Mouse (Mus musculus) myocyte (in vitro differentiated cells): ENCODE results near the gene Pigg. TPM values are rescaled to one million over a fixed set of nuclear protein-coding genes. Genes with fewer than 3 reads are reported as not detected.
A peak's percentile ranks its signal among the peaks of the same experiment; 100 is the strongest.
"Not testable (repeated sequence)": the region's sequence is repeated elsewhere in the genome, so short reads cannot be mapped to it uniquely, and the experiment has no call there.

Experiments
- H3K27me3 ChIP-seq: one replicate; pipeline ENCODE4 v1.6.1; 2011; ENCODE audit not compliant: control insufficient read depth, insufficient read depth, insufficient read length
- H3K36me3 ChIP-seq: one replicate; pipeline ENCODE4 v1.6.1; 2011; ENCODE audit not compliant: control insufficient read depth, insufficient read depth
- H3K4me2 ChIP-seq: one replicate; pipeline ENCODE4 v1.6.1; 2011; ENCODE audit warnings: low read depth, control low read depth
- H3K4me3 ChIP-seq: one replicate; pipeline ENCODE4 v1.5.1; 2011; ENCODE audit warnings: mild to moderate bottlenecking, control low read depth, moderate library complexity
- H3K79me2 ChIP-seq: one replicate; pipeline ENCODE4 v1.6.1; 2011; ENCODE audit not compliant: control insufficient read depth, insufficient read depth
- H3ac ChIP-seq: one replicate; pipeline ENCODE4 v1.6.1; 2011; ENCODE audit not compliant: control insufficient read depth, insufficient read length
- CEBPB ChIP-seq: IDR thresholded peaks from 2 replicates; pipeline ENCODE4 v1.6.1; 2011; ENCODE audit warnings: mild to moderate bottlenecking, moderate library complexity; ENCODE audit not compliant: poor library complexity, insufficient read depth, severe bottlenecking
- E2F4 ChIP-seq: IDR thresholded peaks from one replicate; pipeline ENCODE4 v1.6.1; 2011; ENCODE audit warnings: mild to moderate bottlenecking, control low read depth, moderate library complexity; ENCODE audit not compliant: insufficient read depth
- MAX ChIP-seq: IDR thresholded peaks from one replicate; pipeline ENCODE4 v1.6.1; 2011; ENCODE audit warnings: low read depth, mild to moderate bottlenecking, control low read depth
- MYOD1 ChIP-seq, 3 experiments: IDR thresholded peaks; one replicate each; pipeline ENCODE4 v1.6.1; 2011; ENCODE audit warnings: control low read depth in 2 of 3, low read depth in 2 of 3, mild to moderate bottlenecking in 2 of 3, moderate library complexity in 1 of 3; ENCODE audit not compliant: insufficient read length in 2 of 3, control insufficient read depth in 1 of 3
- MYOG ChIP-seq, 3 experiments: IDR thresholded peaks; one replicate each; pipeline ENCODE4 v1.6.1; 2011; ENCODE audit warnings: control low read depth in 2 of 3, low read depth in 2 of 3, mild to moderate bottlenecking in 2 of 3; ENCODE audit not compliant: insufficient read length in 2 of 3, control insufficient read depth in 1 of 3, insufficient read depth in 1 of 3
- POLR2A ChIP-seq: IDR thresholded peaks from one replicate; pipeline ENCODE4 v1.6.1; 2011; ENCODE audit warnings: low read depth, mild to moderate bottlenecking, control low read depth, moderate library complexity; ENCODE audit not compliant: insufficient read length
- POLR2AphosphoS2 ChIP-seq: IDR thresholded peaks from one replicate; pipeline ENCODE4 v1.6.1; 2011; ENCODE audit warnings: low read depth, control low read depth; ENCODE audit not compliant: insufficient read length
- REST ChIP-seq: IDR thresholded peaks from one replicate; pipeline ENCODE4 v1.6.1; 2011; ENCODE audit warnings: mild to moderate bottlenecking, control low read depth, moderate library complexity; ENCODE audit not compliant: insufficient read depth, insufficient read length
- SRF ChIP-seq: IDR thresholded peaks from one replicate; pipeline ENCODE4 v1.6.1; 2011; ENCODE audit warnings: low read depth; ENCODE audit not compliant: control insufficient read depth, insufficient read length
- TCF12 ChIP-seq: IDR thresholded peaks from one replicate; pipeline ENCODE4 v1.6.1; 2011; ENCODE audit warnings: mild to moderate bottlenecking, control low read depth; ENCODE audit not compliant: poor library complexity, insufficient read depth, severe bottlenecking
- TCF3 ChIP-seq: IDR thresholded peaks from one replicate; pipeline ENCODE4 v1.6.1; 2011; ENCODE audit warnings: low read depth, control low read depth; ENCODE audit not compliant: insufficient read length
- USF1 ChIP-seq: IDR thresholded peaks from one replicate; pipeline ENCODE4 v1.6.1; 2011; ENCODE audit warnings: low read depth, mild to moderate bottlenecking, control low read depth, moderate library complexity
- polyA plus RNA-seq: library from polyadenylated mRNA; unstranded; fragments of >200 nt; fragmentation: generic; extraction: Trizol; gene quantifications from one replicate; pipeline ENCODE4 v1.2.1, GENCODE M21; 2012; ENCODE audit warnings: missing spikeins

The Pigg gene
- polyA plus RNA-seq, 1 experiment = 1.8 TPM

DNA sequence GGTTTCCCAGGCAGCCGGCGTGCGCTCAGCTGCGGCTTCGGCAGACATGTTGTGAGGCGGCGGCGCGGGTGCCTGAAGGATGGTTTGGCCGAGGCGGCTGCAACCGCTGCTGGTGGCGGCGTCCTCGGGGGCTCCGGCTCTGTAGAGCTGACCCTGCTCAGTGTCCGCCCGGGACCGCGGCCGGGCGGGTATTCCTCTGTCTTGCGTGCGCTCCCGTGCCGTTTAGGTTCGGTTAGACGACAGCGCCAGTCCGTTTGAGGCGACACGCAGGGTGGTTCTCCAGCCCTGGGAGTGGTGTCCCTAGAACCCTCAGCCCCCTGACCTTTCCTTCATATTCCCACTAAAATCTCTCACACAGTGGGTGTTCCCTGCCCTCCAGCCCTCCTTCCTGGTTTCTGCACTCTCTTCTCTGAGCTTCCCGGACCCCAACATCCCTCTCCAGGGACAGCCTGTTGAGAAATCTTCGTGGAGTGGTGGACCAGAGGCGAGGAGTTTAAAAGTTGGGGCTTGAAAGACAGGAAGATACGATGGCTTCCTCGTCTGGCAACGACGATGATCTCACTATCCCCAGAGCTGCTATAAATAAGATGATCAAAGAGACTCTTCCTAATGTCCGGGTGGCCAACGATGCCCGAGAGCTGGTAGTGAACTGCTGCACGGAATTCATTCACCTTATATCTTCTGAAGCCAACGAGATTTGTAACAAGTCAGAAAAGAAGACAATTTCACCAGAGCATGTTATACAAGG lies 43.2 kb upstream of the Pigg start:
- Histone ChIP-seq H3K4me3 (peak overlapping the region; percentile 87), H3K4me2 (peak overlapping the region; percentile 100), H3ac (peak overlapping the region; percentile 84), H3K36me3 (no peaks in the 10 kb centered on the region), H3K27me3 (no peaks in the 10 kb centered on the region), H3K79me2 (peaks cover 50% of the 10 kb centered on the region)
- TF ChIP-seq TCF12 (no peak), E2F4 (no peak), TCF3 (no peak), POLR2AphosphoS2 (no peak), REST (no peak), USF1 (no peak), MYOG (IDR thresholded peaks at IDR 0.05; ENCODE audit: control insufficient read depth in 1 of 3, insufficient read depth in 1 of 3, insufficient read length in 2 of 3, low read depth in 2 of 3) (no peak), MAX (no peak)

DNA sequence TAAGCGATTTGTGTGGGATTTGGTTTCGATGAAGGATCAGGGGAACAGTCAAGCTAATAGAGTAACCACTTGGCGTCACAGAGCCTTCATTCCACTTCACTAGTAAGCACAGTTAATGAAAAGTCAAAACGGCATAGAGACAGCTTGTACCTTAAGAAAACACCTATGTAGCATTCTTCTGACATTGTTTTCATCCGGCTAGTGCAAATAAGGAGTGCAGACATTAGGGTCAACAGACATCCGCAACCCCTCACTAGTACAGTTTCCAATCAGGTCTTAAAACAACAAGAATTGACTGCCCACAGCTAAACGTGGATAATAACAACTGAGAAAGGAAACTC lies 42.6 kb upstream of the Pigg start:
- peak overlapping the region; percentile 87 for H3K4me3 ChIP-seq

DNA sequence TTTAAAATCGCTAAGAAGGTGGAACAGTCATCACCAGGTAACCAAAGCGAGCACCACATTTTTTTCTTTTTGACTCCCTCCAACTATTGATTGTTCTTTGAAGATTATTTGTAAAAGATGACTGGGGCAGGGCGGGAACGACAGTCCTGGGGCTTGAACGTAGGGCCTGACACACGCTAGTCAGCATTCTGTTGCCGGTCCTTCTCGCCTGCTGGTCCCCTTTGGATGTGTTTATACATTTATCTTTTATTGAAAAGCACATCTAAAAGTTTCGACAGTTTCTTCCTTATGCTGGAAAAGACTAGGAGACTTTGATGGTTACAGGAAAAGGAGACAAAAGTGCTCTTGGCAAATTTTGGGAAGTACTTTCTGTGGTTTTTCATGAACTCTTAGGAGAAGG lies 42.0 kb upstream of the Pigg start:
- TF ChIP-seq POLR2AphosphoS2 (no peak), MYOD1 (IDR thresholded peaks at IDR 0.05; ENCODE audit: control insufficient read depth in 1 of 3, insufficient read length in 2 of 3, low read depth in 2 of 3) (no peak), SRF (no peak), USF1 (no peak), CEBPB (no peak), TCF12 (no peak), MAX (no peak), MYOG (IDR thresholded peaks at IDR 0.05; ENCODE audit: control insufficient read depth in 1 of 3, insufficient read depth in 1 of 3, insufficient read length in 2 of 3, low read depth in 2 of 3) (no peak), POLR2A (no peak), REST (no peak), E2F4 (no peak), TCF3 (no peak)
- H3K79me2 ChIP-seq = peaks cover 56% of the 10 kb centered on the region
- peak overlapping the region; percentile 84 for H3ac ChIP-seq

More for the DNA sequence above, 42.6 kb upstream of the Pigg start:
- Histone ChIP-seq H3K4me2 (peak overlapping the region; percentile 100), H3K27me3 (no peaks in the 10 kb centered on the region), H3ac (peak overlapping the region; percentile 84), H3K36me3 (no peaks in the 10 kb centered on the region), H3K79me2 (peaks cover 55% of the 10 kb centered on the region)
- no peak for TF ChIP-seq MYOG (IDR thresholded peaks at IDR 0.05; ENCODE audit: control insufficient read depth in 1 of 3, insufficient read depth in 1 of 3, insufficient read length in 2 of 3, low read depth in 2 of 3)
- no peak for TF ChIP-seq TCF12
- no peak for TF ChIP-seq CEBPB
- TF ChIP-seq POLR2AphosphoS2 = no peak
- no peak for TF ChIP-seq E2F4
- no peak for TF ChIP-seq POLR2A
- no peak for TF ChIP-seq REST
- TF ChIP-seq MAX = no peak
- TF ChIP-seq USF1 = no peak
- TF ChIP-seq TCF3 = no peak
- no peak for TF ChIP-seq SRF
- TF ChIP-seq MYOD1 (IDR thresholded peaks at IDR 0.05; ENCODE audit: control insufficient read depth in 1 of 3, insufficient read length in 2 of 3, low read depth in 2 of 3) = no peak

DNA sequence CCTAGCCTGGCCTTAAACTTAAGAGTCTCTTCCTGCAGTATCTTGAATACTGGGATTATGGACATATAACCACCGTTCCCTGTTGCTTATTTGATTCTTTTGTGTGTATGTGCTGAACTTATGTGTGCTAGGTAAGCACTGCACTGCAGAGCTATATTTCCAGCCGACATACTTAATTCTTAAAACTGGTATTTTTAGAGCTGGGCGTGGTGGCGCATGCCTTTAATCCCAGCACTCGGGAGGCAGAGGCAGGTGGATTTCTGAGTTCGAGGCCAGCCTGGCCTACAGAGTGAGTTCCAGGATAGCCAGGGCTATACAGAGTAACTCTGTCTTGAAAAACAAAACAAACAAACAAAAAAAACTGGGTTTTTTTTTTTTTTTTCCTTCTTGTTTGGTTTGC lies 41.1 kb upstream of the Pigg start:
- H3K36me3 ChIP-seq, H3K27me3 ChIP-seq, H3ac ChIP-seq: not testable (repeated sequence)
- peak overlapping the region; percentile 100 for H3K4me2 ChIP-seq
- peak overlapping the region; percentile 87 for H3K4me3 ChIP-seq
- H3K79me2 ChIP-seq = peaks cover 56% of the 10 kb centered on the region

More for the DNA sequence above, 42.0 kb upstream of the Pigg start:
- Histone ChIP-seq H3K27me3 (no peaks in the 10 kb centered on the region), H3K36me3 (no peaks in the 10 kb centered on the region), H3K4me2 (peak overlapping the region; percentile 100), H3K4me3 (peak overlapping the region; percentile 87)

DNA sequence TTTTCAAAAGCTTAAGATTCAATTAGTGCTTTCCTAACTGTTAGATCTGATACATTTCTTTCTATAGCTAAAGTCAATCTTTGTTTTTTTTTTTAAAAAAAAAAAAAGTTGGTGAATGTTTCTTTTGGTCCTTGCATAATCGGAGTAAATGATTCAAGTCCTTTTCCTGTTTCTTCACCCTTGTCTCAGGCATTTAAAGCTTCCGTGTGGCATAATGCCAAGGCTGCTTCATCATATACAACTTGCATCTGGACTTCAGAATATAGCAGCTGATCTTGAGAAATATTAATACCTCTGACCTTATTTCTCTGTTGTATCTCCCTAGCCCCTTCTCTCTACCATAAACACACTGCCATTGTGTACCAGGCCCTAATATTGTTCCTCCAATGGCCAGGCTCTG lies 25.5 kb upstream of the Pigg start:
- TF ChIP-seq REST (no peak), TCF3 (no peak), E2F4 (no peak), POLR2AphosphoS2 (no peak), SRF (no peak), POLR2A (no peak), MYOD1 (IDR thresholded peaks at IDR 0.05; ENCODE audit: control insufficient read depth in 1 of 3, insufficient read length in 2 of 3, low read depth in 2 of 3) (no peak), USF1 (no peak), MAX (no peak), MYOG (IDR thresholded peaks at IDR 0.05; ENCODE audit: control insufficient read depth in 1 of 3, insufficient read depth in 1 of 3, insufficient read length in 2 of 3, low read depth in 2 of 3) (no peak)
- H3K79me2 ChIP-seq = no peaks in the 10 kb centered on the region
- no peak overlapping the region for H3ac ChIP-seq
- no peaks in the 10 kb centered on the region for H3K36me3 ChIP-seq
- H3K4me3 ChIP-seq = no peak overlapping the region
- no peaks in the 10 kb centered on the region for H3K27me3 ChIP-seq
- H3K4me2 ChIP-seq = no peak overlapping the region
